Mouse (Mus musculus) heart, embryonic 15.5 days (tissue): ENCODE data around the gene Rasl12. TPM values are rescaled to one million over a fixed set of nuclear protein-coding genes. Genes with fewer than 3 reads are reported as not detected.

Source experiments
- ATAC-seq: fragments of 200-750 bp; cut with Nextera tagmentation; replicated peaks from 2 replicates; pipeline ENCODE4 v1.8.0; 2017; ENCODE audit warnings: low read depth, moderate TSS enrichment; ENCODE audit not compliant: insufficient number of reproducible peaks, insufficient read depth, low FRiP score
- H3K27ac ChIP-seq: fragments of 300-500 bp; sonication (generic); 2 replicates; pipeline ENCODE4 v1.5.1; 2015; ENCODE audit warnings: mild to moderate bottlenecking, inconsistent platforms
- H3K27me3 ChIP-seq: fragments of 300-500 bp; sonication (generic); 2 replicates; pipeline ENCODE4 v1.6.1; 2015; ENCODE audit warnings: inconsistent platforms
- H3K36me3 ChIP-seq: fragments of 300-500 bp; sonication (generic); 2 replicates; pipeline ENCODE4 v1.6.1; 2015; ENCODE audit warnings: mild to moderate bottlenecking, inconsistent platforms
- H3K4me1 ChIP-seq: fragments of 300-500 bp; sonication (generic); replicated peaks from 2 replicates; pipeline ENCODE4 v1.6.1; 2015; ENCODE audit warnings: inconsistent platforms
- H3K4me2 ChIP-seq: fragments of 300-500 bp; sonication (generic); 2 replicates; pipeline ENCODE4 v1.6.1; 2015; ENCODE audit warnings: inconsistent platforms, mild to moderate bottlenecking, moderate library complexity
- H3K4me3 ChIP-seq: fragments of 300-500 bp; sonication (generic); 2 replicates; pipeline ENCODE4 v1.5.1; 2015; ENCODE audit warnings: mild to moderate bottlenecking, inconsistent platforms
- H3K9ac ChIP-seq: fragments of 300-500 bp; sonication (generic); 2 replicates; pipeline ENCODE4 v1.6.1; 2015; ENCODE audit warnings: mild to moderate bottlenecking, inconsistent platforms
- H3K9me3 ChIP-seq: fragments of 300-500 bp; sonication (generic); replicated peaks from 2 replicates; pipeline ENCODE4 v1.6.1; 2016; ENCODE audit warnings: inconsistent platforms
- WGBS: fragments of 180-500 bp; shearing (Covaris S2); methylation state at CpG from one replicate; pipeline ENCODE4 v1.1.7; 2015; ENCODE audit warnings: mixed read lengths; 5-methylcytosine and 5-hydroxymethylcytosine counted together
- polyA plus RNA-seq: library from polyadenylated mRNA; unstranded; fragments of >200 nt; fragmentation: Nextera tagmentation; extraction: Ambion mirVana; gene quantifications from 2 replicates; pipeline ENCODE4 v1.2.1, GENCODE M21; 2015

The Rasl12 gene
- 7.6 and 8.9 TPM in 2 replicates for polyA plus RNA-seq

- H3K4me2 ChIP-seq = peak within 1 kb of the TSS; percentile 95
- no peaks in the 10 kb centered on the region for H3K27me3 ChIP-seq
- no peaks in the 10 kb centered on the region for H3K36me3 ChIP-seq
- 1% methylated on average over 24 of the region's 24 CpGs for WGBS
- no peaks in the 10 kb centered on the region for H3K9me3 ChIP-seq
- peak within 1 kb of the TSS; percentile 60 for H3K9ac ChIP-seq
- peak; percentile 62 for ATAC-seq
- H3K27ac ChIP-seq = 0 out of 2 replicates have a peak within 1 kb of the TSS, but pooled peaks have one; percentile 22
- peaks cover 16% of the 10 kb centered on the region for H3K4me1 ChIP-seq
- peak within 1 kb of the TSS; percentile 62 for H3K4me3 ChIP-seq
Measured at GRCm38 (mm10) chr9:65398279-65398678, at the start of gene Rasl12. Gene Rasl12 (plus strand): TSS chr9:65398506.

- no peak overlapping the region for H3K4me3 ChIP-seq
- whole genome bisulfite sequencing = 85% methylated on average over 5 of the region's 5 CpGs
- H3K27ac ChIP-seq = no peak overlapping the region
- H3K4me2 ChIP-seq = no peak overlapping the region
- H3K9ac ChIP-seq = no peak overlapping the region
- peaks cover 38% of the 10 kb centered on the region for H3K36me3 ChIP-seq
- H3K4me1 ChIP-seq = peaks cover 13% of the 10 kb centered on the region
- H3K27me3 ChIP-seq = no peaks in the 10 kb centered on the region
- no peak for ATAC-seq
- H3K9me3 ChIP-seq = no peaks in the 10 kb centered on the region
Measured at GRCm38 (mm10) chr9:65353251-65353650, 45.1 kb upstream of the Rasl12 start.

- H3K27me3 ChIP-seq = no peaks in the 10 kb centered on the region
- WGBS = 77% methylated on average over 7 of the region's 7 CpGs
- H3K4me2 ChIP-seq = no peak overlapping the region
- H3K9me3 ChIP-seq = no peaks in the 10 kb centered on the region
- peaks cover 8% of the 10 kb centered on the region for H3K4me1 ChIP-seq
- H3K9ac ChIP-seq = no peak overlapping the region
- H3K4me3 ChIP-seq = no peak overlapping the region
- peaks cover 57% of the 10 kb centered on the region for H3K36me3 ChIP-seq
- H3K27ac ChIP-seq = no peak overlapping the region
- ATAC-seq = no peak
Measured at GRCm38 (mm10) chr9:65356561-65356960, 41.7 kb upstream of the Rasl12 start.

- Histone ChIP-seq H3K27ac (no peak overlapping the region), H3K4me1 (peaks cover 8% of the 10 kb centered on the region), H3K4me2 (no peak overlapping the region), H3K4me3 (no peak overlapping the region), H3K36me3 (peaks cover 57% of the 10 kb centered on the region), H3K9me3 (no peaks in the 10 kb centered on the region), H3K27me3 (no peaks in the 10 kb centered on the region), H3K9ac (no peak overlapping the region)
- ATAC-seq = no peak
- WGBS = 93% methylated on average over 2 of the region's 2 CpGs
Measured at GRCm38 (mm10) chr9:65356971-65357370, 41.3 kb upstream of the Rasl12 start.

GRCm38 (mm10) chr9:65358956-65359480 lies 39.3 kb upstream of the Rasl12 start:
- whole genome bisulfite sequencing = 34% methylated on average over 1 of the region's 1 CpGs
- Histone ChIP-seq H3K9me3 (no peaks in the 10 kb centered on the region), H3K4me3 (no peak overlapping the region)

GRCm38 (mm10) chr9:65360641-65361448 lies 37.5 kb upstream of the Rasl12 start, which contains the start of gene Ubap1l:
Gene Ubap1l (plus strand): TSS chr9:65361041.
- Histone ChIP-seq H3K9me3 (no peaks in the 10 kb centered on the region), H3K27me3 (no peaks in the 10 kb centered on the region), H3K9ac (no peak within 1 kb of the TSS), H3K4me1 (peaks cover 15% of the 10 kb centered on the region), H3K4me3 (no peak within 1 kb of the TSS), H3K4me2 (no peak within 1 kb of the TSS), H3K27ac (no peak within 1 kb of the TSS), H3K36me3 (peaks cover 40% of the 10 kb centered on the region)
- ATAC-seq = no peak
- WGBS = 81% methylated on average over 16 of the region's 16 CpGs

More at GRCm38 (mm10) chr9:65358956-65359480, 39.3 kb upstream of the Rasl12 start:
- peak overlapping the region; percentile 79 for H3K27ac ChIP-seq
- ATAC-seq = no peak
- peaks cover 14% of the 10 kb centered on the region for H3K4me1 ChIP-seq
- peaks cover 57% of the 10 kb centered on the region for H3K36me3 ChIP-seq
- H3K9ac ChIP-seq = no peak overlapping the region
- no peaks in the 10 kb centered on the region for H3K27me3 ChIP-seq
- no peak overlapping the region for H3K4me2 ChIP-seq

GRCm38 (mm10) chr9:65363684-65364083 lies 34.6 kb upstream of the Rasl12 start:
- Histone ChIP-seq H3K9me3 (no peaks in the 10 kb centered on the region), H3K36me3 (peaks cover 16% of the 10 kb centered on the region), H3K4me2 (no peak overlapping the region), H3K4me1 (peaks cover 13% of the 10 kb centered on the region), H3K27me3 (no peaks in the 10 kb centered on the region), H3K4me3 (no peak overlapping the region), H3K27ac (no peak overlapping the region), H3K9ac (no peak overlapping the region)
- WGBS = 34% methylated on average over 9 of the region's 9 CpGs
- ATAC-seq = 0 out of 2 replicates have a peak, but pooled peaks have one; percentile 35

- ATAC-seq = no peak
- Histone ChIP-seq H3K27me3 (no peaks in the 10 kb centered on the region), H3K4me3 (no peak overlapping the region), H3K9ac (no peak overlapping the region), H3K4me1 (peaks cover 8% of the 10 kb centered on the region), H3K9me3 (no peaks in the 10 kb centered on the region), H3K36me3 (peaks cover 7% of the 10 kb centered on the region; the same call in 1 of the 2 replicates), H3K27ac (no peak overlapping the region), H3K4me2 (no peak overlapping the region)
- 81% methylated on average over 7 of the region's 7 CpGs for WGBS
Measured at GRCm38 (mm10) chr9:65365721-65366120, 32.6 kb upstream of the Rasl12 start.

GRCm38 (mm10) chr9:65371756-65372155 lies 26.6 kb upstream of the Rasl12 start:
- no peaks in the 10 kb centered on the region for H3K9me3 ChIP-seq
- H3K4me1 ChIP-seq = no peaks in the 10 kb centered on the region
- no peaks in the 10 kb centered on the region for H3K27me3 ChIP-seq
- no peak overlapping the region for H3K4me2 ChIP-seq
- H3K9ac ChIP-seq = no peak overlapping the region
- ATAC-seq = no peak
- no peaks in the 10 kb centered on the region for H3K36me3 ChIP-seq
- H3K4me3 ChIP-seq = no peak overlapping the region
- WGBS = 77% methylated on average over 24 of the region's 24 CpGs
- no peak overlapping the region for H3K27ac ChIP-seq

- no peaks in the 10 kb centered on the region for H3K4me1 ChIP-seq
Measured at GRCm38 (mm10) chr9:65372449-65372848, 25.9 kb upstream of the Rasl12 start.

GRCm38 (mm10) chr9:65374468-65375162 lies 23.7 kb upstream of the Rasl12 start:
- Histone ChIP-seq H3K36me3 (no peaks in the 10 kb centered on the region), H3K27me3 (no peaks in the 10 kb centered on the region), H3K9me3 (no peaks in the 10 kb centered on the region), H3K4me3 (no peak overlapping the region), H3K4me2 (no peak overlapping the region), H3K27ac (no peak overlapping the region), H3K9ac (no peak overlapping the region), H3K4me1 (no peaks in the 10 kb centered on the region)
- 64% methylated on average over 5 of the region's 5 CpGs for WGBS
- no peak for ATAC-seq

More at GRCm38 (mm10) chr9:65372449-65372848, 25.9 kb upstream of the Rasl12 start:
- Histone ChIP-seq H3K9me3 (no peaks in the 10 kb centered on the region), H3K4me2 (no peak overlapping the region), H3K4me3 (no peak overlapping the region), H3K9ac (no peak overlapping the region), H3K27me3 (no peaks in the 10 kb centered on the region), H3K27ac (no peak overlapping the region), H3K36me3 (no peaks in the 10 kb centered on the region)
- ATAC-seq = no peak
- 65% methylated on average over 4 of the region's 4 CpGs for WGBS
